Mouse (Mus musculus): Measurements from ENCODE around the gene 4930522H14Rik.

4930522H14Rik gene

DNA sequence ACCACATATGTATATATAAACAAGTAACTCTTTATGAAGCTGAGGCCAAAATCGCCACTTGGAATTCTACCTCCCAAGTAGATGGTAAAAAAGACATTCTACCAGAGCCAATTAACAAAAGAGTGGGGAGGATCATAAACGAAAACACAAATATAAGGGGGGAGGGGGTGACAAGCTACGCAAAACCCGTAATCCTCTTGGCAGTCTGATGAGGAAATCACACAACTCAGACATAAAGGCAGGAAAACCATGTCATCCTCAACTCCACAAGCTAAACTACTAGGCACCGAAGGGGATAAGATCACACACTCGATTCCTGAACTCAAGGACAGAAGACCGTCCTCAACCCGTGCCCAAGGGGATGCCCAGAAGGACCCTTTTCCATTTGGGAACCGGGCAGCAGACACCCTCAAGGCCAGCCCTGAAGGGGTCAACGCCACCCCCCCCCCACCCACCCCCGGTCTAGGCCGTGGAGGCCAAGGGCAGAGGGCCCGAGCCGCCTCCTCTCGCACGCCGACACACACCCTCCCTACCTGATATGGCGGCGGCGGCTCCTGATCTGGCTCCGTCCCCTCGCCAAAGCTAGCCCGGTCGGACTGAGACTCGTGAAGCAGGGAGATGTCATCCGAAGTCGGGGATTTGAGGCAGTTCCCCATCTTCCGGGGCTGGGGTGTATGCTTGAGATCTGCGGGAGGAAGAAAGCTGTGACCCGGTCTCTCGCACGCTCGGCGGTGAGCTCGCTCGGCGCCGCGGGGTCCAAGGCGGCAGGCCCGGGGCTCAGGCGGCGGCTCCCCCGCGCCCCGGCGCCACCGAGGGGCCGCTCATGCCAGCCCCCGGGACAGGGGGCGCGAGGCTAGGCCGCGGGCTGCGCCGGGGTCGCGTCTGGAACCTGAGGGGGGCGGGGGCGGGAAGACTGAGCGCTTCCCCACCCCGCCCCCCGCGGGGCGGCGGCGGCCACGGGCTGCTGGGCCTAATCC is 55.2 kb downstream of the 4930522H14Rik start:
- DNase-seq (ENCODE audit: low spot score in 2 of 2) = peak; percentile 9 to 17

- DNase-seq (ENCODE audit: low spot score in 2 of 2) = no peak
Measured at GRCm38 (mm10) chr4:109475078-109475477, 56.0 kb downstream of the 4930522H14Rik start.

DNA sequence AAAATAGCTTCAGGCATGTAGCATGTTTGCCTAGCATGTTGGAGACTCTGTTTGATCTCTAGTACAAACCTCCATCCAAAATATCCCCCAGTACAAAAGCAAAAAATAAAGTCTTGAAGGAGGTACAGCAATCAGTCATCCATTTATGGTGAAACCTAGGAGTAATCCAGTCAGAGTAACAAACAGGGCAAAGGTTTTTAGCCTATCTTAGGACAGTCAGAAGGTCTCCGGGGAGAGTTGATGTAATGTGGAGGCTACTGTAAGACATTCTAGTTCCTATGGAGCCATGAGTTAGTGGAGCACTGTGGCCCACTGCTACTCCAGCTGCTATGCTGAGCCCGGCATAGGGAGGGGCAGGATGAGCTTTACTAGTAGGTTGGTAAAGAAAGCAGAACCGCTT is 58.5 kb downstream of the 4930522H14Rik start:
- no peak for DNase-seq (ENCODE audit: low spot score in 2 of 2)

DNA sequence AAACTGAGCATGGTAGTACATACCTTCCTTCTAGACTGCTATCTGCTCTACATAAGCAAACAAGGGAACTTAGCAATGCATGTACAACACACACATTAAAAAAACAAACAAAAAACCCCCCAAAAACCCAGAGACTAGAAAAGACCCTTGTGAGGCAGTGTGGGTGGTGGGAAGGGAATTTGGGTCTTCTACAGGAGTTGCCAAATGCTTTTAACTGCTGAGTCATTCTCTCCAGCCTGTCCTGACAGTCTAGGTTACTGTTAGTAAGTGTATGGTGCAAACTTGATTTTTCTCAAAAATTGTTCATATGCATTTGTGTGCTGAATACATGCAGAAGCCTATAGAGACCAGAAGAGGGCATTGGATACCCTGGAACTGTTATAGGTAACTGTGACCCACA is 59.5 kb downstream of the 4930522H14Rik start:
- no peak for DNase-seq (ENCODE audit: low spot score in 2 of 2)

DNA sequence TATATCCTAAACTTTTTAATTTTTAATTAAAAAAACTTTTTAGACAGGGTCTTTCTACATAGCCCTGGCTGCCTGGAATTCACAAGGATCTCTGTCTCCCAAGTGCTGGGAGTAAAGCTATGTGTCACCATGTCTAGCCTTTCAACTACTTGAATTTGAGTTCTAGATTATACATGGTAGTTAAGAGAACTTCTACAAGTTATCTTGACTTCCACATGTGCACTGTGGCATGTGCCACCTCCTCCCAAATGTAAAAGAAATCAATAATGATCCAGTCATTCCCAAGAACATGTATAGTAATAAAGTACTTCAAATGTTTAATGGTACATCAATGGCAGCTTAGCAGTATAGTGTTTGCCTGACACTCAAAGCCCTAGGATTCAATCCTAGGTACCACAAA is 63.4 kb downstream of the 4930522H14Rik start:
- DNase-seq (ENCODE audit: low spot score in 2 of 2) = no peak

DNA sequence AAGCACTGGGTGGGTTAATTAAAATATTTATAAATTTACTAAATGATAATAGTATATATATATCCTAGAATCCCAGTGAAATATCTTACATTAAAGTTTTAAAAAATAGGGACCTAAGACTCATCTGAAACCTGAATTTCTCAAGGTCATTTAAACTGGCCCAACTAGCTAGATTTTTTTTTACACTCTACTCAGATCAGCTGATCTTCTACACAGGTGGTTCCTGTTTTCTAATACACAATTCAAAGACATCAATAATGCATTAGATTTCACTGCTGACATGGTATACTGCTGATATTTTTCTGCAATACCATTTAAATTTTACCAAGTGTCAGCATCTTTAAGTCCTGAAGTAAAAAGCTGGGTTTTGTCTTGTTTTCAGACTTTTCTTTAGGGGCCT is 67.2 kb downstream of the 4930522H14Rik start:
- DNase-seq (ENCODE audit: low spot score in 2 of 2) = no peak

DNA sequence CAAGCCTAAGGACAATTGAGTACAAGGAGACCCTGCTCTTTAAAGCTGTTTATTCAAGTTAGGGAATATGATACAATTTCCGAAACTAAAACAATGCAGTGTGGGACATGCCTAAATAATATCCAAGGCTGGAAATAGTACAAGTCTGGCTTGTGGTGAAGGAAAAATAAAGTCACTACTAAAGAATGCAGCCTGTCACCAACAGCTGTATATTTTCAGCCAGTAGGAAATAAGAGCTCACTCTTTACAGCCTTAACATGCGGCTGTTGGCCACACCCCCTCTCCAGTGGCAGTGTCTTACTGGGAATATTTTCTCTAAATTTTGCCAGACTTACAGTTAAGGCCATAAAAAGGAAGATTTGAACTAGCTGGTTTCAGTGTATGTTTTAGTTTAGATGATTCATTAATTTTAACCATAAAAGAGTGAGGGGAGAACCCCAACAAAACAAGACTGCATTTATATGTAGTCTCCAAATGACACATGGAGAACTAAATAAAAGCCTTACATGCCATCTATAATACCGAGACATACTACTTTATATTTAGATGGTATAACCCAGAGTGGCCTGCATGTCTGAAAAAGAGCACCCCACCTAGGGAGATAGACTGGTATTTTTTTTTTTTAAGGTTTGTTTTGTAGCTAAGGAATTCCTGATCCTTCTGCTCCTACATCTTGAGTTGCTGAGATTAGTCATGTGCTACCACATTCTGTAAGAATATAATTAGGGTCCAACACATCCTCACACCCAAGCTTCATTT is 70.5 kb downstream of the 4930522H14Rik start:
- no peak for DNase-seq (ENCODE audit: low spot score in 2 of 2)

DNA sequence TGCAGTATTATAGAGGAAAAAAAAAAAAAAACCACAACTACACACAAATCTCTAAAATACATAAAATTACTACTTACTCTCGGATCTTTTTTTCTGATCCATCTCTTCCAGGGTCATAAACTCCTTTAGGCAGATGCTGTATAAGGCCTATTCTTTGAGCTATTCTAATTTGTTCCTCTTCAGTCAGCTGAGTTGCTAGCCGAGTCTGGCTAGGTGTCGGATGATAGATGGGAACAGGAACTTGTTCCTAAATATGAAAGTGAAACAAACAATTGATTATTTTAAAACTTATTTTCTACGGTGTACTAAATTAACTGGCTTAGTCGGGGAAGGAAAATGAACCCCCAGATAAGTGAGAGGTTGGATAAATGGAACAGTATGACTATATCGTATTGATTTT is 74.3 kb downstream of the 4930522H14Rik start:
- no peak for DNase-seq (ENCODE audit: low spot score in 2 of 2)
